Mouse (Mus musculus) lung, postnatal 0 days (tissue): ENCODE measurements around the gene Mdn1.

Source experiments
- CTCF ChIP-seq: IDR thresholded peaks from 2 replicates; pipeline ENCODE4 v1.5.1; 2016; ENCODE audit warnings: antibody characterized with exemption, mild to moderate bottlenecking
- EP300 ChIP-seq: IDR thresholded peaks from 2 replicates; pipeline ENCODE4 v1.6.1; 2016; ENCODE audit warnings: antibody characterized with exemption, mild to moderate bottlenecking, control low read depth

- TF ChIP-seq CTCF (no peak), EP300 (no peak)
Measured at GRCm38 (mm10) chr4:32817478-32817877, 160.6 kb downstream of the Mdn1 start.
